11 mouse cellular contexts compared by ENCODE assay signal in genomic region chr13:54888021-54888420, GRCm38 (mm10).
DNase-seq lines count a peak whose midpoint lies in the region; ATAC-seq and TF ChIP-seq lines count a peak whose summit lies in the region.
"Had no signal": no experiment of that assay in that cellular context is flagged by ENCODE, and none has a peak within 500 bp of the region (broad histone marks: within the 10 kb centered on the region; RNA-seq: fewer than 3 reads in every experiment).

No protein-coding gene starts in this region.

- no peaks in the 10 kb centered on the region for H3K27me3 ChIP-seq in embryonic facial prominence, embryonic 11.5 days (ENCODE audit: control insufficient read depth, insufficient read depth, low read length)
- H3K27me3 ChIP-seq in hindbrain, embryonic 11.5 days (ENCODE audit: control insufficient read depth, insufficient read depth, low read length): no peaks in the 10 kb centered on the region
- H3K27me3 ChIP-seq in midbrain, embryonic 12.5 days: peaks cover 14% of the 10 kb centered on the region

- peaks cover 4% of the 10 kb centered on the region for H3K4me1 ChIP-seq in cortical plate, adult 2 months (ENCODE audit: control insufficient read depth, insufficient read depth, low read length)
- no peaks in the 10 kb centered on the region; the same call in none of the 2 replicates for H3K4me1 ChIP-seq in embryonic facial prominence, embryonic 11.5 days (ENCODE audit: control insufficient read depth, insufficient read depth, low read length)
- peaks cover 7% of the 10 kb centered on the region for H3K4me1 ChIP-seq in hindbrain, embryonic 11.5 days (replicated peaks; ENCODE audit: control insufficient read depth, insufficient read depth, low read length)
- peaks cover 35% of the 10 kb centered on the region for H3K4me1 ChIP-seq in midbrain, embryonic 12.5 days

- no peak for ATAC-seq in embryonic facial prominence, embryonic 11.5 days (replicated peaks; ENCODE audit: insufficient number of reproducible peaks, low FRiP score, low TSS enrichment, low read depth)
- ATAC-seq in hindbrain, embryonic 11.5 days (ENCODE audit: low FRiP score): no peak
- no peak for ATAC-seq in midbrain, embryonic 12.5 days (ENCODE audit: low FRiP score, low read depth)
- ATAC-seq: inflammation-experienced regulatory T-cells, adult 6 months had no signal

- WGBS in embryonic facial prominence, embryonic 11.5 days: 38% methylated on average over 5 of the region's 5 CpGs
- WGBS in hindbrain, embryonic 11.5 days: 55% methylated on average over 5 of the region's 5 CpGs
- 58% methylated on average over 5 of the region's 5 CpGs for WGBS in midbrain, embryonic 12.5 days

- TF ChIP-seq CTCF in cortical plate, adult 2 months (IDR thresholded peaks at IDR 0.05; ENCODE audit: extremely low read depth, insufficient read depth, low read length): no peak

- H3K4me2 ChIP-seq in embryonic facial prominence, embryonic 11.5 days (ENCODE audit: low read depth, low read length): peak overlapping the region; percentile 37
- H3K4me2 ChIP-seq in hindbrain, embryonic 11.5 days (replicated peaks; ENCODE audit: low read depth, low read length): peak overlapping the region; percentile 36; the same call in 1 of the 2 replicates
- H3K4me2 ChIP-seq in midbrain, embryonic 12.5 days (replicated peaks): peak overlapping the region; percentile 47

- DNase-seq in embryonic facial prominence, embryonic 11.5 days (ENCODE audit: low spot score): no peak
- DNase-seq in hindbrain, embryonic 11.5 days (ENCODE audit: low spot score): no peak
- DNase-seq in lung, postnatal 4 days: no peak
- DNase-seq in kidney, postnatal 4 days: no peak
- no peak for DNase-seq in spleen, adult 18-20 months
- DNase-seq: cerebellum, adult 8-10 months; heart, adult 11 months; kidney, postnatal 25 days had no signal

- H3K9me3 ChIP-seq in embryonic facial prominence, embryonic 11.5 days (replicated peaks; ENCODE audit: control insufficient read depth, low read length): no peaks in the 10 kb centered on the region
- H3K9me3 ChIP-seq in hindbrain, embryonic 11.5 days (ENCODE audit: control insufficient read depth, low read length): no peaks in the 10 kb centered on the region
- H3K9me3 ChIP-seq in midbrain, embryonic 12.5 days: no peaks in the 10 kb centered on the region

- no peak for TF ChIP-seq POLR2A in cortical plate, adult 2 months (IDR thresholded peaks at IDR 0.05; ENCODE audit: extremely low read depth, insufficient read depth, low read length)

- 0 out of 2 replicates have a peak overlapping the region, but pooled peaks have one; percentile 21 for H3K27ac ChIP-seq in cortical plate, adult 2 months (ENCODE audit: insufficient read depth, low read length)
- H3K27ac ChIP-seq in embryonic facial prominence, embryonic 11.5 days (replicated peaks; ENCODE audit: low read depth, low read length): no peak overlapping the region
- 0 out of 2 replicates have a peak overlapping the region, but pooled peaks have one; percentile 39 for H3K27ac ChIP-seq in hindbrain, embryonic 11.5 days (ENCODE audit: low read depth, low read length)
- H3K27ac ChIP-seq in midbrain, embryonic 12.5 days (replicated peaks): peak overlapping the region; percentile 57

- H3K9ac ChIP-seq in embryonic facial prominence, embryonic 11.5 days (replicated peaks; ENCODE audit: low read length): no peak overlapping the region; the same call in 1 of the 2 replicates
- H3K9ac ChIP-seq in hindbrain, embryonic 11.5 days (ENCODE audit: low read depth, low read length): peak overlapping the region; percentile 48
- no peak overlapping the region for H3K9ac ChIP-seq in midbrain, embryonic 12.5 days (replicated peaks)

- no peaks in the 10 kb centered on the region for H3K36me3 ChIP-seq in embryonic facial prominence, embryonic 11.5 days (replicated peaks; ENCODE audit: control insufficient read depth, insufficient read depth, low read depth, low read length)
- no peaks in the 10 kb centered on the region for H3K36me3 ChIP-seq in hindbrain, embryonic 11.5 days (ENCODE audit: control insufficient read depth, insufficient read depth, low read length)
- H3K36me3 ChIP-seq in midbrain, embryonic 12.5 days: no peaks in the 10 kb centered on the region

- peak overlapping the region; percentile 35 for H3K4me3 ChIP-seq in cortical plate, adult 2 months (ENCODE audit: insufficient read depth, low read length)
- H3K4me3 ChIP-seq in embryonic facial prominence, embryonic 11.5 days (ENCODE audit: low read depth, low read length): peak overlapping the region; percentile 17; the same call in 1 of the 2 replicates
- H3K4me3 ChIP-seq in hindbrain, embryonic 11.5 days (ENCODE audit: low read depth, low read length): no peak overlapping the region; the same call in 1 of the 2 replicates
- H3K4me3 ChIP-seq in midbrain, embryonic 12.5 days: peak overlapping the region; percentile 25
